Comparison of ENCODE assay signal across 8 mouse cellular contexts in the genomic region with DNA sequence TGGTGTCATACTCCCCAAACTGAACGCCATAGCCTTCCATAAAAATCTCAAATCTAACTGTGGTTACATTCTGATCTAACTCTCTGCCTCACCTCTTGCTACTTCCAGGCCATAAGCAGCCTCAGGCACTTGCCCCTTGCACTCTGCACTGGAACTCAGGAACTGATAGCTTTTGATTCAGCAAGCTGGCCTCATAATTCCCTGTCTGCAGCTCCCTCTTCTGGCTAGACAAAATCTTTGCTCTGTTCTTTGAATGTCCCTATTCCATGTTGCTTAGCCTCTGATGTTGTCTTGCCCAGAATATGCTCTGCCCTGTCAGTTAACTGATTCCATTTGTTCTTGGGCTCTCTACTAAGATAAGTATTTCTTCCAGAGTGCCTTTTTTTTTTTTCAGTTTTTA. TPM values are rescaled to one million over a fixed set of nuclear protein-coding genes. Genes with fewer than 3 reads are reported as not detected.
DNase-seq lines count a peak whose midpoint lies in the region; ATAC-seq and TF ChIP-seq lines count a peak whose summit lies in the region.

No protein-coding gene starts in this region.

- H3K27ac ChIP-seq in bone marrow, adult 2 months (ENCODE audit: control insufficient read depth, insufficient read depth, low read depth, low read length, poor library complexity), result no peak overlapping the region
- no peak overlapping the region for H3K27ac ChIP-seq in heart, postnatal 0 days (ENCODE audit: low read depth)

- no peaks in the 10 kb centered on the region for H3K27me3 ChIP-seq in heart, postnatal 0 days (ENCODE audit: control insufficient read depth, insufficient read depth, low read length)

- H3K9ac ChIP-seq in heart, postnatal 0 days (replicated peaks; ENCODE audit: low read depth, low read length), result no peak overlapping the region

- H3K4me2 ChIP-seq in heart, postnatal 0 days (ENCODE audit: low read depth, low read length), result no peak overlapping the region

- 0 out of 2 replicates have a peak, but pooled peaks have one; percentile 6 for TF ChIP-seq CTCF in bone marrow, adult 2 months (IDR thresholded peaks at IDR 0.05; ENCODE audit: control insufficient read depth, insufficient read depth, low read length)
- peak; percentile 65 for TF ChIP-seq CTCF in heart, postnatal 0 days (IDR thresholded peaks at IDR 0.05; ENCODE audit: low read depth)

- no peaks in the 10 kb centered on the region for H3K4me1 ChIP-seq in bone marrow, adult 2 months (ENCODE audit: control insufficient read depth, insufficient read depth, low read length)
- H3K4me1 ChIP-seq in heart, postnatal 0 days (ENCODE audit: control insufficient read depth, insufficient read depth), result no peaks in the 10 kb centered on the region

- intact Hi-C loops in left cerebral cortex, postnatal 25 days (cut with DNase I), result loop anchor here (1.0 to 5.0 kb wide), 3 partner anchors 42 to 253 kb away; no protein-coding TSS in a partner anchor

- no peak for TF ChIP-seq POLR2A in bone marrow, adult 2 months (IDR thresholded peaks at IDR 0.05; ENCODE audit: borderline replicate concordance, control insufficient read depth, low read depth, low read length)

- H3K4me3 ChIP-seq in bone marrow, adult 2 months (replicated peaks; ENCODE audit: control insufficient read depth, low read depth, low read length), result no peak overlapping the region
- H3K4me3 ChIP-seq in heart, postnatal 0 days (ENCODE audit: low read depth, low read length), result no peak overlapping the region

- 0 out of 2 replicates have a peak, but pooled peaks cover 4% of the 10 kb centered on the region for H3K9me3 ChIP-seq in heart, postnatal 0 days (replicated peaks; ENCODE audit: control insufficient read depth, low read length)

- no peak for DNase-seq in frontal cortex, postnatal 25 days (ENCODE audit: low spot score in 2 of 2)
- peak; percentile 39 for DNase-seq in A20 (ENCODE audit: low read depth, low spot score)
- DNase-seq in heart, postnatal 0 days (ENCODE audit: low spot score), result peak; percentile 65
- DNase-seq in left cerebral cortex, postnatal 25 days (ENCODE audit: low spot score in 2 of 2), result peak; percentile 20 to 51
- no peak for DNase-seq in ovary, postnatal 10 days (ENCODE audit: low spot score)

- TF ChIP-seq EP300 in heart, postnatal 0 days (IDR thresholded peaks at IDR 0.05; ENCODE audit: low read depth), result no peak

- peaks cover 7% of the 10 kb centered on the region for H3K36me3 ChIP-seq in heart, postnatal 0 days (replicated peaks; ENCODE audit: control insufficient read depth, insufficient read depth, low read length)

- 70% methylated on average over 1 of the region's 1 CpGs for WGBS in bone marrow, adult 2 months
- WGBS in heart, postnatal 0 days, result 24% methylated on average over 1 of the region's 1 CpGs

- peak; percentile 96 for ATAC-seq in frontal cortex, adult (ENCODE audit: low TSS enrichment)
- ATAC-seq in heart, postnatal 0 days (ENCODE audit: insufficient read depth, low read depth), result peak; percentile 51
- ATAC-seq in neutrophil, adult 5-6 weeks (ENCODE audit: extremely low read depth, insufficient number of reproducible peaks, low FRiP score, poor library complexity, severe bottlenecking), result peak; percentile 42

RNA-seq across cellular contexts. Expression of gene Birc3, which starts 17.6 kb away (rescaled TPM):
- 21.9 and 45.9 TPM in 2 replicates for polyA plus RNA-seq in bone marrow, adult 2 months (2011; ENCODE audit: insufficient read depth, insufficient read length, low replicate concordance, missing spikeins)
- total RNA-seq in heart, postnatal 0 days (2014; rRNA removed; ENCODE audit: low replicate concordance), result 7.1 and 7.2 TPM in 2 replicates
- 3.9 and 4.4 TPM in 2 replicates for polyA plus RNA-seq in heart, postnatal 0 days (2015; fragmentation: Nextera tagmentation; extraction: Ambion mirVana)
- total RNA-seq in left cerebral cortex, postnatal 25 days (2021), result 1 to 10 TPM; 2.7 to 3.8 TPM
- 676 and 709 TPM in 2 replicates for total RNA-seq in neutrophil, adult 5-6 weeks (2017)

RNA-seq across cellular contexts. Expression of gene Birc2, which starts 18.5 kb away (rescaled TPM):
- polyA plus RNA-seq in bone marrow, adult 2 months (2011; ENCODE audit: insufficient read depth, insufficient read length, low replicate concordance, missing spikeins), result 25.9 and 41.1 TPM in 2 replicates
- total RNA-seq in heart, postnatal 0 days (2014; rRNA removed; ENCODE audit: low replicate concordance), result 26.8 and 32.8 TPM in 2 replicates
- polyA plus RNA-seq in heart, postnatal 0 days (2015; fragmentation: Nextera tagmentation; extraction: Ambion mirVana), result 21.3 and 23.0 TPM in 2 replicates
- total RNA-seq in left cerebral cortex, postnatal 25 days (2021), result 10 to 100 TPM; 35.1 to 37.5 TPM
- 97.6 and 113 TPM in 2 replicates for total RNA-seq in neutrophil, adult 5-6 weeks (2017)

Comparison
In these comparisons a context has a peak if more than half of its experiments do, and no peak if none do; other contexts are left out.
1. ATAC-seq: peak in every context shown above with its lines; median percentile 96 in frontal cortex, adult; 51 in heart, postnatal 0 days; 42 in neutrophil, adult 5-6 weeks.
2. DNase-seq: peak in A20 (single experiment), heart, postnatal 0 days (single experiment) and left cerebral cortex, postnatal 25 days (2 of 2); none in frontal cortex, postnatal 25 days (0 of 2) and ovary, postnatal 10 days (single experiment).
3. RNA of gene Birc3, which starts 17.6 kb away (total RNA-seq): 676 to 709 TPM in neutrophil, adult 5-6 weeks; 7.1 to 7.2 TPM in heart, postnatal 0 days and 2.7 to 3.8 TPM in left cerebral cortex, postnatal 25 days; every median in the first group is over 10 times any median in the second.